Mouse (Mus musculus) kidney, adult 2 months (tissue): ENCODE measurements around the gene Ggps1. TPM values are rescaled to one million over a fixed set of nuclear protein-coding genes. Genes with fewer than 3 reads are reported as not detected.
A peak's percentile ranks its signal among the peaks of the same experiment; 100 is the strongest.

Experiments
- DNase-seq: peaks from one replicate; pipeline ENCODE4 v3.0.0; 2021
- H3K27ac ChIP-seq: fragments of 200-500 bp; 2 replicates; pipeline ENCODE4 v1.5.1; 2012; ENCODE audit warnings: low read depth, low read length, control low read depth, inconsistent platforms; ENCODE audit not compliant: insufficient read depth
- H3K27me3 ChIP-seq: fragments of 200-500 bp; replicated peaks from 2 replicates; pipeline ENCODE4 v1.6.1; 2012; ENCODE audit warnings: mild to moderate bottlenecking, moderate library complexity, low read length, inconsistent platforms; ENCODE audit not compliant: control insufficient read depth, insufficient read depth
- H3K36me3 ChIP-seq: fragments of 200-500 bp; 2 replicates; pipeline ENCODE4 v1.6.1; 2012; ENCODE audit warnings: mild to moderate bottlenecking, moderate library complexity, low read length, inconsistent platforms; ENCODE audit not compliant: control insufficient read depth, insufficient read depth
- H3K4me1 ChIP-seq: fragments of 200-500 bp; 2 replicates; pipeline ENCODE4 v1.6.1; 2011; ENCODE audit warnings: low read length; ENCODE audit not compliant: control insufficient read depth, insufficient read depth
- H3K4me3 ChIP-seq: fragments of 200-500 bp; 2 replicates; pipeline ENCODE4 v1.5.1; 2011; ENCODE audit warnings: mild to moderate bottlenecking, low read depth, low read length, control low read depth; ENCODE audit not compliant: insufficient read depth
- CTCF ChIP-seq: fragments of 200-500 bp; conservative IDR thresholded peaks from 2 replicates; pipeline ENCODE4 v1.5.1; 2011; ENCODE audit warnings: low read depth, mild to moderate bottlenecking, control low read depth, low read length, moderate library complexity, mixed read lengths; ENCODE audit not compliant: insufficient read depth, insufficient read length
- POLR2A ChIP-seq: fragments of 200-500 bp; IDR thresholded peaks from one replicate; pipeline ENCODE4 v1.6.1; 2011; ENCODE audit warnings: low read depth, low read length, control low read depth
- WGBS: fragments of 180-500 bp; shearing (Covaris S2); methylation state at CpG from one replicate; pipeline ENCODE4 v1.1.7; 2018; 5-methylcytosine and 5-hydroxymethylcytosine counted together
- polyA plus RNA-seq: library from polyadenylated mRNA; depleted of rRNA; stranded (reverse); fragments of >200 nt; gene quantifications from 2 replicates; pipeline ENCODE4 v1.2.3, GENCODE M21; 2012

The Ggps1 gene
- polyA plus RNA-seq, 1 experiment, result 13.8 TPM

- Histone ChIP-seq H3K4me1 (peaks cover 3% of the 10 kb centered on the region), H3K27me3 (no peaks in the 10 kb centered on the region), H3K4me3 (no peak overlapping the region), H3K36me3 (no peaks in the 10 kb centered on the region; the same call in 1 of the 2 replicates), H3K27ac (no peak overlapping the region)
- DNase-seq, result no peak
- TF ChIP-seq POLR2A (no peak), CTCF (no peak)
Observed at GRCm38 (mm10) chr13:14059582-14059981, 3.7 kb downstream of the Ggps1 start.

GRCm38 (mm10) chr13:14056801-14057200 lies 6.5 kb downstream of the Ggps1 start:
- Histone ChIP-seq H3K36me3 (peaks cover 2% of the 10 kb centered on the region; the same call in 1 of the 2 replicates), H3K27ac (no peak overlapping the region), H3K4me3 (no peak overlapping the region), H3K4me1 (peaks cover 3% of the 10 kb centered on the region; the same call in 1 of the 2 replicates), H3K27me3 (no peaks in the 10 kb centered on the region)
- WGBS, result 86% methylated on average over 3 of the region's 3 CpGs
- no peak for TF ChIP-seq CTCF
- no peak for TF ChIP-seq POLR2A
- DNase-seq, result no peak

- H3K4me3 ChIP-seq, result no peak overlapping the region
- DNase-seq, result no peak
- H3K4me1 ChIP-seq, result no peaks in the 10 kb centered on the region
- no peak overlapping the region for H3K27ac ChIP-seq
- TF ChIP-seq POLR2A, result no peak
- TF ChIP-seq CTCF, result no peak
- no peaks in the 10 kb centered on the region for H3K27me3 ChIP-seq
- WGBS, result 63% methylated on average over 1 of the region's 1 CpGs
- peaks cover 4% of the 10 kb centered on the region for H3K36me3 ChIP-seq
Observed at GRCm38 (mm10) chr13:14049878-14050277, 13.4 kb downstream of the Ggps1 start.

- no peaks in the 10 kb centered on the region; the same call in 1 of the 2 replicates for H3K4me1 ChIP-seq
- DNase-seq, result no peak
- no peaks in the 10 kb centered on the region for H3K27me3 ChIP-seq
- H3K27ac ChIP-seq, result no peak overlapping the region
- no peak overlapping the region for H3K4me3 ChIP-seq
- H3K36me3 ChIP-seq, result peaks cover 2% of the 10 kb centered on the region; the same call in 1 of the 2 replicates
- no peak for TF ChIP-seq POLR2A
- no peak for TF ChIP-seq CTCF
- WGBS, result 87% methylated on average over 2 of the region's 2 CpGs
Observed at GRCm38 (mm10) chr13:14044521-14044920, 18.8 kb downstream of the Ggps1 start.

GRCm38 (mm10) chr13:14043851-14044250 lies 19.4 kb downstream of the Ggps1 start:
- H3K27ac ChIP-seq, result no peak overlapping the region
- H3K27me3 ChIP-seq, result no peaks in the 10 kb centered on the region
- DNase-seq, result no peak
- H3K4me3 ChIP-seq, result no peak overlapping the region
- peaks cover under 1% of the 10 kb centered on the region; the same call in 1 of the 2 replicates for H3K4me1 ChIP-seq
- H3K36me3 ChIP-seq, result peaks cover 2% of the 10 kb centered on the region; the same call in 1 of the 2 replicates
- no peak for TF ChIP-seq POLR2A
- TF ChIP-seq CTCF, result no peak

GRCm38 (mm10) chr13:14040186-14040585 lies 23.1 kb downstream of the Ggps1 start:
- no peaks in the 10 kb centered on the region for H3K36me3 ChIP-seq
- DNase-seq, result peak; percentile 56
- TF ChIP-seq POLR2A, result no peak
- no peak for TF ChIP-seq CTCF
- no peaks in the 10 kb centered on the region for H3K27me3 ChIP-seq
- H3K4me3 ChIP-seq, result no peak overlapping the region
- 3% methylated on average over 5 of the region's 5 CpGs for WGBS
- peaks cover 4% of the 10 kb centered on the region; the same call in 1 of the 2 replicates for H3K4me1 ChIP-seq
- 0 out of 2 replicates have a peak overlapping the region, but pooled peaks have one; percentile 2 for H3K27ac ChIP-seq

- peak within 1 kb of the TSS; percentile 81 for H3K4me3 ChIP-seq
- H3K27ac ChIP-seq, result peak within 1 kb of the TSS; percentile 92
- no peaks in the 10 kb centered on the region for H3K27me3 ChIP-seq
- peaks cover 4% of the 10 kb centered on the region; the same call in 1 of the 2 replicates for H3K4me1 ChIP-seq
- no peaks in the 10 kb centered on the region for H3K36me3 ChIP-seq
- peak; percentile 24; the same call in 1 of the 2 replicates for TF ChIP-seq CTCF
- no peak for TF ChIP-seq POLR2A
- DNase-seq, result peak; percentile 95
- WGBS, result under 1% methylated on average over 35 of the region's 35 CpGs
Observed at GRCm38 (mm10) chr13:14039292-14039965, 23.9 kb downstream of the Ggps1 start, which contains the start of gene Tbce. Gene Tbce, minus strand, starts transcription at chr13:14039638.
